Mouse (Mus musculus) kidney, postnatal 0 days (tissue): ENCODE measurements at regions not wholly inside any gene's neighbourhood (a gene's known extent, or its start where the extent isn't known, plus 50 kb on each side); places are given as distances from the start of the nearest gene placed in this dataset.

Source experiments
- ATAC-seq: fragments of 200-750 bp; cut with Nextera tagmentation; replicated peaks from 2 replicates; pipeline ENCODE4 v1.8.0; 2017; ENCODE audit warnings: low read depth, moderate number of reproducible peaks, moderate TSS enrichment, moderate library complexity; ENCODE audit not compliant: low FRiP score
- DNase-seq: peaks from one replicate; pipeline ENCODE4 v3.0.0-alpha.2; 2016; ENCODE audit warnings: low spot score
- H3K27ac ChIP-seq: fragments of 300-500 bp; sonication (generic); 2 replicates; pipeline ENCODE4 v1.5.1; 2014; ENCODE audit warnings: mild to moderate bottlenecking
- H3K27me3 ChIP-seq: fragments of 300-500 bp; sonication (generic); 2 replicates; pipeline ENCODE4 v1.6.1; 2014; ENCODE audit warnings: low read length, mixed read lengths; ENCODE audit not compliant: insufficient read depth
- H3K36me3 ChIP-seq: fragments of 300-500 bp; sonication (generic); 2 replicates; pipeline ENCODE4 v1.6.1; 2014; ENCODE audit warnings: low read length, mixed read lengths; ENCODE audit not compliant: insufficient read depth
- H3K4me1 ChIP-seq: fragments of 300-500 bp; sonication (generic); replicated peaks from 2 replicates; pipeline ENCODE4 v1.6.1; 2014; ENCODE audit warnings: antibody characterized with exemption, low read length, mixed read lengths; ENCODE audit not compliant: insufficient read depth
- H3K4me2 ChIP-seq: fragments of 300-500 bp; sonication (generic); 2 replicates; pipeline ENCODE4 v1.6.1; 2014; ENCODE audit warnings: mild to moderate bottlenecking, low read length, moderate library complexity, mixed read lengths
- H3K4me3 ChIP-seq: fragments of 300-500 bp; sonication (generic); replicated peaks from 2 replicates; pipeline ENCODE4 v1.5.1; 2014; ENCODE audit warnings: low read depth, low read length
- H3K9ac ChIP-seq: fragments of 300-500 bp; sonication (generic); 2 replicates; pipeline ENCODE4 v1.6.1; 2014; ENCODE audit warnings: low read depth, low read length
- H3K9me3 ChIP-seq: fragments of 300-500 bp; sonication (generic); replicated peaks from 2 replicates; pipeline ENCODE4 v1.6.1; 2016; ENCODE audit warnings: low read length, inconsistent platforms, mixed read lengths
- CTCF ChIP-seq: IDR thresholded peaks from 2 replicates; pipeline ENCODE4 v1.5.1; 2016; ENCODE audit warnings: antibody characterized with exemption, low read depth, mild to moderate bottlenecking, moderate library complexity
- WGBS: fragments of 180-500 bp; shearing (Covaris S2); extraction: QIAGEN DNeasy Blood & Tissue Kit; methylation state at CpG from one replicate; pipeline ENCODE4 v1.1.7; 2014; 5-methylcytosine and 5-hydroxymethylcytosine counted together

GRCm38 (mm10) chr1:38739018-38739417, 74.3 kb upstream of the Aff3 start:
- no peaks in the 10 kb centered on the region for H3K36me3 ChIP-seq
- H3K4me3 ChIP-seq = no peak overlapping the region
- DNase-seq = no peak
- no peak for TF ChIP-seq CTCF
- no peak overlapping the region for H3K9ac ChIP-seq
- H3K27ac ChIP-seq = no peak overlapping the region
- H3K9me3 ChIP-seq = no peaks in the 10 kb centered on the region
- no peaks in the 10 kb centered on the region for H3K27me3 ChIP-seq
- H3K4me1 ChIP-seq = no peaks in the 10 kb centered on the region
- no peak for ATAC-seq
- no peak overlapping the region for H3K4me2 ChIP-seq

GRCm38 (mm10) chr1:38735768-38736167, 71.0 kb upstream of the Aff3 start:
- ATAC-seq (no peak), DNase-seq (peak; percentile 52)
- peak overlapping the region; percentile 47 for H3K27ac ChIP-seq
- 52% methylated on average over 8 of the region's 8 CpGs for WGBS
- no peak overlapping the region for H3K4me3 ChIP-seq
- no peaks in the 10 kb centered on the region for H3K36me3 ChIP-seq
- no peak overlapping the region for H3K9ac ChIP-seq
- no peak overlapping the region for H3K4me2 ChIP-seq
- no peaks in the 10 kb centered on the region for H3K4me1 ChIP-seq
- H3K9me3 ChIP-seq = no peaks in the 10 kb centered on the region
- H3K27me3 ChIP-seq = no peaks in the 10 kb centered on the region
- no peak for TF ChIP-seq CTCF

GRCm38 (mm10) chr1:38733201-38733600, 68.4 kb upstream of the Aff3 start:
- no peaks in the 10 kb centered on the region for H3K36me3 ChIP-seq
- no peak overlapping the region for H3K4me2 ChIP-seq
- no peaks in the 10 kb centered on the region for H3K9me3 ChIP-seq
- no peak overlapping the region for H3K27ac ChIP-seq
- ATAC-seq = no peak
- H3K27me3 ChIP-seq = no peaks in the 10 kb centered on the region
- no peaks in the 10 kb centered on the region for H3K4me1 ChIP-seq
- DNase-seq = no peak
- no peak overlapping the region for H3K9ac ChIP-seq
- TF ChIP-seq CTCF = no peak
- H3K4me3 ChIP-seq = no peak overlapping the region

DNA sequence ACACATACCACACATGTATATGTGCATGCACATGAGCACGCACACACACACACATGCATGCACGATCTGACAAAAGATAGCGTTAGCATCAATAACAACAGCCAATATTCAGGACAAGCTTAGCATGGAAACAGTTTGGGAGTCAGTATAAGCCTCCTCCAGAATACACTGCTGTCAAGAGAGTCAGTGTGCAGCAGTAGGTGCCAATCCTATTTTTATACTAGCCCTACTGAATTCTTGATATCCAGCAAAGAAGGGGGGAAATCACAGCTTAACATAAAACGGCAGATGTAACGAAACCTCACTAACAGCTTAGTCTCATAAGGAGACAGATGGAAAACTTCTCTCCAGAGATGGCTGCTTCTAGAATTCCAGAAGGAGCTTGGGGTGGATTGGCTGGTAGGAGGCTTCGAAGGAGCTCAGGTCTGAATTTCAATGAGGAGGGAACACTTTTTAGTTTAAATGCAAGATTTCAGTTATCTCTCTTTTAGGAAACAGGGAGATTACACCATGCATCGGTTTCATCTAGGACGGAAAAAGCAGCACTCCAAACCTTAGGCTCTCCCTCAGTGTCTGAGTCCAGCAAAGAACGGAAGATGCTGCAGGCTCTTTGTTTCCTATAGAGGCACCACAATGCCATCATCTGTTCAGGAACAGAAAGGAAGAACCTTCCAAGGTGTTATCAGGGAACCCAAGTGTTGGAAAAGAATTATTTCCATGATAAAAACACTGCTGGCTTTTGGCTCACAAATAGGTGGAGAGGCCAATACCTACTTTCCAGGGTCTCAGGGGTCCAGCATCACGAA, 65.4 kb upstream of the Aff3 start:
- no peak overlapping the region for H3K9ac ChIP-seq
- no peaks in the 10 kb centered on the region for H3K4me1 ChIP-seq
- H3K4me2 ChIP-seq = no peak overlapping the region
- TF ChIP-seq CTCF = no peak
- H3K9me3 ChIP-seq = no peaks in the 10 kb centered on the region
- H3K27me3 ChIP-seq = no peaks in the 10 kb centered on the region
- WGBS = 77% methylated on average over 10 of the region's 10 CpGs
- DNase-seq (no peak), ATAC-seq (no peak)
- no peak overlapping the region for H3K27ac ChIP-seq
- no peaks in the 10 kb centered on the region for H3K36me3 ChIP-seq
- no peak overlapping the region for H3K4me3 ChIP-seq

- 92% methylated on average over 9 of the region's 9 CpGs for WGBS
- no peak overlapping the region for H3K9ac ChIP-seq
- H3K27ac ChIP-seq = no peak overlapping the region
- H3K9me3 ChIP-seq = no peaks in the 10 kb centered on the region
- DNase-seq = no peak
- no peak overlapping the region for H3K4me3 ChIP-seq
- TF ChIP-seq CTCF = no peak
- H3K4me1 ChIP-seq = no peaks in the 10 kb centered on the region
- H3K27me3 ChIP-seq = no peaks in the 10 kb centered on the region
- no peaks in the 10 kb centered on the region for H3K36me3 ChIP-seq
- no peak overlapping the region for H3K4me2 ChIP-seq
- ATAC-seq = no peak
These were observed 61.0 kb upstream of the Aff3 start for GRCm38 (mm10) chr1:38725805-38726204.

- H3K9ac ChIP-seq = no peak overlapping the region
- 89% methylated on average over 14 of the region's 14 CpGs for WGBS
- no peaks in the 10 kb centered on the region for H3K9me3 ChIP-seq
- H3K4me3 ChIP-seq = no peak overlapping the region
- ATAC-seq (no peak), DNase-seq (no peak)
- H3K27ac ChIP-seq = no peak overlapping the region
- no peaks in the 10 kb centered on the region for H3K27me3 ChIP-seq
- no peaks in the 10 kb centered on the region for H3K36me3 ChIP-seq
- no peak overlapping the region for H3K4me2 ChIP-seq
- H3K4me1 ChIP-seq = no peaks in the 10 kb centered on the region
- TF ChIP-seq CTCF = no peak
These were observed 59.9 kb upstream of the Aff3 start for GRCm38 (mm10) chr1:38724631-38725030.

- H3K4me3 ChIP-seq = no peak overlapping the region
- no peaks in the 10 kb centered on the region for H3K36me3 ChIP-seq
- no peak for TF ChIP-seq CTCF
- no peaks in the 10 kb centered on the region for H3K27me3 ChIP-seq
- DNase-seq (no peak), ATAC-seq (no peak)
- no peak overlapping the region for H3K27ac ChIP-seq
- H3K9ac ChIP-seq = no peak overlapping the region
- H3K4me1 ChIP-seq = no peaks in the 10 kb centered on the region
- H3K9me3 ChIP-seq = no peaks in the 10 kb centered on the region
- 92% methylated on average over 10 of the region's 10 CpGs for WGBS
- no peak overlapping the region for H3K4me2 ChIP-seq
These were observed 57.4 kb upstream of the Aff3 start for GRCm38 (mm10) chr1:38722155-38722554.
